Mouse (Mus musculus) kidney, postnatal 10 days (tissue): ENCODE results near the gene Sectm1b.
"Not testable (repeated sequence)": the region's sequence is repeated elsewhere in the genome, so short reads cannot be mapped to it uniquely, and the experiment has no call there.

Source experiments
- DNase-seq: peaks from one replicate; pipeline ENCODE4 v3.0.0; 2021; ENCODE audit warnings: mixed read lengths

Gene Sectm1b

DNA sequence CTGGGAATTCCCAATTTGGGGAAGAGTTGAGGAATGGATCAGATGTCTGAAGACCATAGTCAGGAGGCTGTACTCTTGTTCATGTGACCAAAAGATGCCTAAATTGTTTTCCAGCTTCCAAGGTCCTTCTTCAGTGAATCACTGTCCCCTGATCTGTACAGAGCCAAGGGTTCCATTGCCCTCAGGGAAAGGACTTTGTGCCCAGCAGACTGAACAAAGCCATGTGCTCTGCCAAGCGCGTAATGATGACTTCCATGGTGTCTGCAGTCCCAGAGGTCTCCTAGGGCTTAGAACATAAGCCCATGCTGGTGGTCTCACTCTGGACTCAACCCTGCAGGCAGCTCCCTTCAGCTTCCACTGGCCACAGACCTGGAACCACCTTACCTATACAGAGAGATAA is 4.5 kb upstream of the Sectm1b start:
- no peak for DNase-seq

DNA sequence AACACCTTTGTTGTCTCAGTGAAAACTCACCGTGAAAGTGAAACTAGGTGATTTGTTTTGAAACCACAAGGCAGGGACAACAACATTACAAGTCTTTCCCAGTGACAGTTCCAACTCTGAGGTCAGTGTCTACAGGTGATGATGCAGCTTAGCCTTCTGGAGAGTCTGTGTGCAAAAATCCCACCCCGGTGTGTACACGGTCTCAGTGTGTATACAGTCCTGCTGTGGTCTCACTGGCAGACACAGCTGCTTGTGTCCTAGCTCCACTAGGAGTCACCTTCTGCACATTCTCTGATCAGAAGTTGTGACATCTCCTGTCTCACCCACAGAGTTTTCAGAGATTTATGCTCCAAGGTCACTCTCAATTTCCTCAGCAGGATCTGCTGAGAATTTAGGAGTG is 828 bp upstream of the Sectm1b start:
- peak; percentile 30 for DNase-seq

- DNase-seq, result no peak
Measured at GRCm38 (mm10) chr11:121061615-121062014, 1.8 kb downstream of the Sectm1b start.

GRCm38 (mm10) chr11:121060401-121061067 is 2.8 kb downstream of the Sectm1b start:
- DNase-seq, result not testable (repeated sequence)

DNA sequence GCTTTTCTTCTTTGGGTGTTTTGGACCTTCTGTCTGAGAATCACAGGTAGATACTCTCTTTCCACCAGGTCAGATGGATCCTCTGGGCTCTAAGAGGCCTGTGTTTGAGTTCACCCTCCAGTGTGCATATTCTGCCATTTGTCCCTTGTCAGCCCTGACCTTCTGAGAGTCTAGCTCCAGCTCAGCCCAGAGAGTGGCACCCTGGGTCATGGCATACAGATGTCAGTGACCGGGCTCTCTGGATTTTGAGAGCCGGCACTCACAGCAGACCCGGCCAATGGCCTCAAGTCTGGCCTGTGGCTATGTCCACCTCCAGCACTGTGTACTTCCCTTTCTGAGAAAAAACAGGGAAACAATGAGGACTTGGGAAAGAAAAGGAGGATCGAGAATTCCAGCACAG is 3.9 kb downstream of the Sectm1b start:
- DNase-seq, result no peak

- peak; percentile 30 for DNase-seq
Measured at GRCm38 (mm10) chr11:121058956-121059355, 4.4 kb downstream of the Sectm1b start.

- DNase-seq, result peak; percentile 74
Measured at GRCm38 (mm10) chr11:121058122-121058521, 5.2 kb downstream of the Sectm1b start.

GRCm38 (mm10) chr11:121056536-121057236 is 6.7 kb downstream of the Sectm1b start:
- peak; percentile 70 for DNase-seq

DNA sequence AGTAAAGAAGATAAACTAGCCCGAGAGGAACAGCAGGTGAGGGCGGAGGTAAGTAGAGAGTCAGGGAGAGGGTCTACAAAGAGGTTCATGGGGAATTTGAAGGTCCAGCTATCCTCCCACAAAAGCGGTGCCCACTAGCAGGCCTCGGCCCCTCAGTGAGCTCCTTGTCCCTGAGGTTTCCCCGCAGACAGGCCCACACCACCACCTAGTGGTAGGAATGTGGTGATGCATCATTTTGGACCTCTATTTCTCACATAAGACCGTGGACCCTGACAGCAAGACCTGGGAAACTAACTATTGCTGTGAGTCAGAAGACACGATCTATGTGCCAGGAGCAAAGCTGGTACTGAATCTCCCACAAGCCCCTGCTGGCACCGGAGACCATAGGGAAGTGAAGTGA is 9.8 kb downstream of the Sectm1b start:
- DNase-seq, result peak; percentile 92

GRCm38 (mm10) chr11:121052387-121052786 is 11.0 kb downstream of the Sectm1b start:
- DNase-seq, result peak; percentile 39

GRCm38 (mm10) chr11:121051793-121052192 is 11.6 kb downstream of the Sectm1b start:
- peak; percentile 32 for DNase-seq

DNA sequence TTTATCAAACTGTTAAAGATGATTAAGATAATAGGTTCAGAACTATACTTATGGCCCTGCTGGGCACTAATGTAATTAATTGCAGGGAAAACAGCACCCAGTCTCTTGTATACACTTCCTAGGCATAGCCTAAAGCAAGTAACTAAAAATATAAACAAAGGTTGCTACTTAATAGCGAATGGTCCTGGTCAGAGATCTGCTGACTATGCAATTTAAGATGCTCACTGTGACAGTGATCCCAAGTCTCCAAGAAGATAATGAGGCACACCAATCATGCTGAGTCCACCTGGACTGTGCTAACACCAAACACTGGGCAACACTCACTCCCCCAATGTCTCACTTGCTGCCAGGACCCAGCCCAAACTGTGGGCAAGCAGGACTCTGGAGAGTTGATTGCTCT is 13.5 kb downstream of the Sectm1b start:
- DNase-seq, result no peak

- DNase-seq, result peak; percentile 60
Measured at GRCm38 (mm10) chr11:121047826-121048399, 15.5 kb downstream of the Sectm1b start.

DNA sequence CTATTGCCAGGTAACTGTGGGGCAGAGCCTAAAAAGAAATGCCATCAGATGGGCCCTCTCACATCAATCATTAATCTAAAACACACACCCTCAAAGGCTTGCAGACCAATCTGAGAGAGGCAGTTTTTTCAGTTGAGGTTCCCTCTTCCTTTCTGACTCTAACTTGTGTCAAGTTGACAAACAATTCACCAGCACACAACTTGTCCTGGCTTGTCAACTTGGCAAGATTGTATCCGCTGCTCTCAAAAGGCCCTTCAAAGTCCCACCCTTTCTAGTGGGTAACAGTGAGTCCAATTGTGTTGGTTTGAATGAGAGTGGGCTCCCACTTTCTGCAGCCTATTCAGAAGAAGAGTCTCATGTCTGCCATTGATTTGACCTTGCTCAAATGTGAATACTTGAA is 18.1 kb downstream of the Sectm1b start:
- DNase-seq, result no peak

DNA sequence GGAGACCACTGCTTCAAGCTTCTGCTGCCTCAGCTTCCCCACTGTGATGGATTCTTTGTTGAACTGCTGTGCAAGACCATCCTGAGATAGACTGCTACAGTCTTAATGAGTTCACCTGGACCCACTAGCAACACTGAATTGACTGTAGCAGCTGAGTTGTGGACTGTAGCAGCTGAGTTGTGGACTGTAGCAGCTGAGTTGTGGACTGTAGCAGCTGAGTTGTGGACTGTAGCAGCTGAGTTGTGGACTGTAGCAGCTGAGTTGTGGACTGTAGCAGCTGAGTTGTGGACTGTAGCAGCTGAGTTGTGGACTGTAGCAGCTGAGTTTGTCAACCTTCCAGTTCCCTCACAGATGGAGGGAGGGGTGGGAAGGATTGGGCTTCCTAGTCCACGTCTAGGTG is 20.3 kb downstream of the Sectm1b start:
- not testable (repeated sequence) for DNase-seq

GRCm38 (mm10) chr11:121042480-121042879 is 20.9 kb downstream of the Sectm1b start:
- no peak for DNase-seq

- DNase-seq, result no peak
Measured at GRCm38 (mm10) chr11:121041636-121042035, 21.7 kb downstream of the Sectm1b start.

DNA sequence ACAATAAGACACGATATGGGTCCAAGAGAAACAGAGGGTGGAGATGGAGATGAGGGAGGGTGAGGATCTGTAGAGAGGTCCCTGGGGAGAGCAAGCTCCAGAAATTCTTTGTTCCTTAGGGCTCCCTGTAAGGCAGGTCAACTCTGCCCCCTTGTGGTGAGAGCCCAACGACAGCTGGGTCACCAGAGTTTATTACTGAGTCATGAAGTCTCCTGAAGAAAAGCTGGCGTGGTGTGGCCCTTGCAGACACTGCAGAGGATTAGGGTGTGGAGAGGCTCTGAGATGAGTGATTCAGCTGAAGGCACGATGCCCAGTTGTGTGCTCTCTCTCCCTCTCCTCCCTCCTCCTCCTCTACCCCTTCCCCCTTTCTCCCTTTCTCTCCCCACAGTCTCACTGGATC is 22.2 kb downstream of the Sectm1b start:
- peak; percentile 91 for DNase-seq

GRCm38 (mm10) chr11:121039302-121039701 is 24.1 kb downstream of the Sectm1b start, which contains the start of gene Cd7:
Cd7 (minus strand) TSS chr11:121039418.
- no peak for DNase-seq

DNA sequence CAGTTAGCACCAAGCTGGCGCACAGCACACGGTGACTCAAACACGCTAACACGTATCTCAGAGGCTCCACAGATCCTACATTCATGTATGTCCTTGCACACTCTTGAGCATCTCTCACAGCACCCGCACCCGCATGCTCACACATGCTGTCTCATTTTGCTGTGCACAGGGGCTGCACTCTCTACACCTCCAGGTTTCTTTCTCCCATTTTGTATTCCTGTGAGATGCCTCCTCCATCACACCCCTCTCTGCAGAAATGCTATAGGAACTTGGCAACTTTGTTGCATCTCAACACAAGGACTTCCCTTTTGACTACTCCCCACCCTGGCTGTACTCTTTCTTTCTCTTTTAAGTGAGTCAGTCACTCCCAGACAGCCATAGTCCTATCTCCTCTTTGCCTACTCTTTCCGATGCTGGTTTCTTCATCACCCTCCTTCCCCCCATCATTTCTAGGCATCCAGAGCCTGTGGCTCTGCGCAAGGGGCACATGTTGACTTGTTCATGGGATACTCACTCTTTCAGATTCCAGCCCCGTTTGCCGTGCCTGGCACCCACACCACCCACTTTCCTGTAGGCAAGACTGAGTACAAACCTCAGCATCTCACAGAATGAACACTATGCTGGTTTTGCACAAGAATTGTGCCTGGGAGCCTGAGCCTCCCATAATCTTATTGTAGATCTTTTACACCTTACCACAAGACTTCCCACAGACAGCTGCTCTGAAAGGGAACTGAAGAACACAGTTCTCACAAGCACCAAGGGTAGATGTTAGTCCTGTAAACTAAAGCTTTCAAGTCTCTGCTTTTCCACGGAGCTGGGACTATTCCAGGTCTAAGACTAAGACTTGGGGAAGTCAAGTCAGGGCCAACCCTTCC is 24.8 kb downstream of the Sectm1b start:
- no peak for DNase-seq

DNA sequence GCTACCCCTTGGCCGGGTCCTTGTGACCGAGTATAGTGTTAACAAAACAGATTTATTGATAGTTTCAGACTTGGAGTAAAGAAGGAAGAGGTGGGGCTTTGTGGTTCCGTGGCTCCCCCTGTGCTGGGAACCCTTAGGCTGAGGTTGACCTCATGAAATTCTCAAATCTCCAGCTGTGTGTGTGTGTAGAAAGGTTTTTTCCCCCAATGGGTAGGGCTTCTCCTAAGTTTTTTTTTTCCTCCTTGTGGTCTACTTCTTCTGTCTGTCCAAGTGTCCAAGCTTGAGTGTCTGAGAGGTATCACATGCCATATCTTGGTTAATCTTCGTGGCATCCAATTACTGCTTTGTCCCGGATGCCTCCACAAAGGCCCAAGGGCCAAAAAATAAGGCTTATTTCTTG is 30.3 kb downstream of the Sectm1b start:
- DNase-seq, result no peak

DNA sequence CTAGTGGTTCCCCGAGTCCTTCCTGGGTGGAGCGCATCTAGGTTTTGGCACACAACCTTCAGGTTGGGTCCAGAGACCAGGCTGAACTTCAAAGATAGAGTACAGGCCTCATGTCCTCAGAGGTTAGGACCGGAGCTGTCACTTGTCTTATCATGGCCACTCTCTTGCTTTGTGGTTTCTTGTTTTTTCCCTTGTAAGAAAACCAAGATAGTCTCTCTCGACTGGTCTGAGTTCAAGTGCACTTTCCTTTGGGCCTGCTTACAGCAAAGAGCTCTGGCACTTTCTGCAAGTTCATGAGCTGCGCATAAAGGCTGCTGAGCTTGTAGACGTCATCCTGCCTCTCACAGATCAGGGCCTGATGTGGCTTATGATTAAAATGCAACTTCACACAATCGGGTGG is 36.1 kb downstream of the Sectm1b start:
- DNase-seq, result no peak

- DNase-seq, result no peak
Measured at GRCm38 (mm10) chr11:121024163-121024562, 39.2 kb downstream of the Sectm1b start.
